Mouse (Mus musculus): Measurements from ENCODE around the gene Grid2. TPM values are rescaled to one million over a fixed set of nuclear protein-coding genes. Genes with fewer than 3 reads are reported as not detected.

Gene Grid2
- polyA plus RNA-seq, 1 experiment = 0.04 TPM

DNA sequence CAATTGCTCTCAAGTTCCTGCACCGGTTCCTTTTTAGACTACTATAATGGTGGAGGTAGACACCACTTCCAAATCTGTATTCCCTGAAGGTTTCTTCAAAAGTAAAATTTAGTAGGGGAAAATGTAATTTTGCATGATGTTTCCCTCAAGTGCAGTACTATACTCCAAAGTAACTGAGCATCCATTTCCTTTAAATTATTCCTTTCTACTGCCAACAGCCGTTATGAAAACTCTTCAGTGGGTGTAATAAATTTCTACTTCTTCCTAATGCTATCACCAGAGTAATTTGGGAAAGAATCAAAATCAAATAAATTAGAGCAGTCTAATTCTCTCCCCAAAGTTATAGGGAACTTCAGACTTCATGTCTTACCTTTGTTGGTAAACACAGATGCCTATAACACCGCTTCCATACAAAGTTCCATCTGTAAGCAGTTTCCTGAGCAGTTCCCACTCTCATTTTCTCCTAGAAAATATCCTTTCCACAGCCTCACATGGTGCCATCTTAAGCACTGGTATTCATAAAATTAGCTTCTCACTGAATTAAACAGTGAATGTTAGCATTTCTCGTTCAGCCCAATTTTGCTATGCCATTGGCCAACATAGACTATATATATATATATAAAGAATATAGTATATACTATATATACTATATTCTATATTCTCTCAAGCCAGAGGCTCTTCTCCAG lies 1142.9 kb downstream of the Grid2 start:
- 89% methylated on average over 4 of the region's 4 CpGs for WGBS
- H3K4me1 ChIP-seq (replicated peaks; ENCODE audit: control insufficient read depth, insufficient read depth, low read length) = no peaks in the 10 kb centered on the region
- no peak overlapping the region for H3K27ac ChIP-seq (ENCODE audit: control insufficient read depth, insufficient read depth, low read length)
- no peaks in the 10 kb centered on the region for H3K36me3 ChIP-seq (ENCODE audit: control insufficient read depth, insufficient read depth, low read length)
- no peak for DNase-seq
- H3K27me3 ChIP-seq (ENCODE audit: control insufficient read depth, insufficient read depth, low read length) = no peaks in the 10 kb centered on the region
- no peak overlapping the region for H3K4me3 ChIP-seq (ENCODE audit: control insufficient read depth, insufficient read depth, low read length)
- no peak for TF ChIP-seq POLR2A (IDR thresholded peaks at IDR 0.05; ENCODE audit: control insufficient read depth, extremely low read depth, insufficient read depth, low read length, poor library complexity)
- TF ChIP-seq CTCF (IDR thresholded peaks at IDR 0.05; ENCODE audit: borderline replicate concordance, control insufficient read depth, extremely low read depth, insufficient read depth, low read length, poor library complexity) = no peak

DNA sequence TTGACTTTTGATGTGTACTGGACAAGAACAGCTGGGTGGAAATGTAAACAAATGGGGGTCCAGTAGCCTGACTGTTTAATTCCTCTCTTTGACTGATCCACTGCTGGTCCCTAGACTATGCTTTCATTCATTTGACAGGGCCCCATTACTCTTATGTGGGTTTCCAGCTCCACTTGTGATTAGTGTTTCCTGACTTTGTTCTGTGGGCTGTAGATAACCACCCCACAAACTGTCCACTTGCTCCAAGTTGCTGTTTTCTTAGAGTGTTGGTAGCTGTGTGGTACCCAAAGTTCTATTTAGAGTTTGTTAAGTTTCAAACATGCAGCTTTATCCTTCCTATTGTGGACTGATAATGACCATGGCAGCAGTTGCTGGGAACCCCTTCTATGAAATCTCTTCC lies 1172.0 kb downstream of the Grid2 start:
- TF ChIP-seq POLR2A (IDR thresholded peaks at IDR 0.05; ENCODE audit: control insufficient read depth, extremely low read depth, insufficient read depth, low read length, poor library complexity) = no peak
- no peak for TF ChIP-seq CTCF (IDR thresholded peaks at IDR 0.05; ENCODE audit: borderline replicate concordance, control insufficient read depth, extremely low read depth, insufficient read depth, low read length, poor library complexity)
- DNase-seq = no peak
- no peaks in the 10 kb centered on the region for H3K36me3 ChIP-seq (ENCODE audit: control insufficient read depth, insufficient read depth, low read length)
- H3K4me1 ChIP-seq (replicated peaks; ENCODE audit: control insufficient read depth, insufficient read depth, low read length) = no peaks in the 10 kb centered on the region
- no peak overlapping the region for H3K27ac ChIP-seq (ENCODE audit: control insufficient read depth, insufficient read depth, low read length)
- H3K4me3 ChIP-seq (ENCODE audit: control insufficient read depth, insufficient read depth, low read length) = no peak overlapping the region
- H3K27me3 ChIP-seq (ENCODE audit: control insufficient read depth, insufficient read depth, low read length) = no peaks in the 10 kb centered on the region

DNA sequence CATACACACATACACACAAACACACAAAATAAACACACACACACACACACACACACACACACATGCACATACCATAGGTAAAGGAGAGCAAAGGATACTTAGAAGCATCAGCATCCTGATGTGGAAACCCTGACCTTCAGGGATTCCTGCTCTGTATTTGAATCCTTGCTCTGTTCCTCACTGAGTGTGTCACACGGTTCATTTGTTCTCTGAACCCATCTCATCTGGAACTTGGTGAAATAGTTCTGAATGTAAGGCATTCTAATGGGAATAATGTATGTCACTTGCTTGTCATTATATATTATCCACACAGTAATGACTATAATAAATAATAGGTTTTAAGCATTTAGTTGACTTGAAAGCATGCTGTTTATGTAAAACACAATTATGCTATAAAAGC lies 1173.2 kb downstream of the Grid2 start:
- 80% methylated on average over 1 of the region's 1 CpGs for WGBS
- no peak for DNase-seq
- TF ChIP-seq CTCF (IDR thresholded peaks at IDR 0.05; ENCODE audit: borderline replicate concordance, control insufficient read depth, extremely low read depth, insufficient read depth, low read length, poor library complexity) = no peak
- no peak for TF ChIP-seq POLR2A (IDR thresholded peaks at IDR 0.05; ENCODE audit: control insufficient read depth, extremely low read depth, insufficient read depth, low read length, poor library complexity)

DNA sequence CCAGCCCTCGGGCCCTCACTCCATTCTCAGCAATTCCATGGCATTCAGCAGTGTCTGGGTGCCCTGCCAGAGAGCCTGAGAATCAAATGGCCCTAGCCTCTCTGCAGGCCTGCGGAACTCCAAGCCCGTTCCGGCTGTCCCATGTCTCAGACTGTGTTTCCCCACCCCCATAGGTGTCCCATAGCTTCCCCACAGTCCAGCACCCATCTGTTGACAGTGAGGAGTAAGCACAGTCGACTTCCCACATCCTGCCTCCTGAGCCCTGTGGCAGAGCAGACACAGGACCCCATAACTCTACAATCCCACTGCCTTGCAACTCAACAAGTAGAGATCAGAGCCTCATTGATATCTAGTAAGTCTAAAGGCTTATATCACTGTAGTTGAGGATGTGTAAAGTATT lies 1192.5 kb downstream of the Grid2 start:
- no peak for DNase-seq
- H3K4me3 ChIP-seq (ENCODE audit: control insufficient read depth, insufficient read depth, low read length) = no peak overlapping the region
- no peak overlapping the region for H3K27ac ChIP-seq (ENCODE audit: control insufficient read depth, insufficient read depth, low read length)
- WGBS = 81% methylated on average over 5 of the region's 5 CpGs
- no peak for TF ChIP-seq POLR2A (IDR thresholded peaks at IDR 0.05; ENCODE audit: control insufficient read depth, extremely low read depth, insufficient read depth, low read length, poor library complexity)
- TF ChIP-seq CTCF (IDR thresholded peaks at IDR 0.05; ENCODE audit: borderline replicate concordance, control insufficient read depth, extremely low read depth, insufficient read depth, low read length, poor library complexity) = no peak
- H3K4me1 ChIP-seq (replicated peaks; ENCODE audit: control insufficient read depth, insufficient read depth, low read length) = no peaks in the 10 kb centered on the region
- no peaks in the 10 kb centered on the region for H3K27me3 ChIP-seq (ENCODE audit: control insufficient read depth, insufficient read depth, low read length)
- no peaks in the 10 kb centered on the region for H3K36me3 ChIP-seq (ENCODE audit: control insufficient read depth, insufficient read depth, low read length)

More for the DNA sequence above, 1173.2 kb downstream of the Grid2 start:
- Histone ChIP-seq H3K36me3 (ENCODE audit: control insufficient read depth, insufficient read depth, low read length) (no peaks in the 10 kb centered on the region), H3K27ac (ENCODE audit: control insufficient read depth, insufficient read depth, low read length) (no peak overlapping the region), H3K27me3 (ENCODE audit: control insufficient read depth, insufficient read depth, low read length) (no peaks in the 10 kb centered on the region), H3K4me1 (replicated peaks; ENCODE audit: control insufficient read depth, insufficient read depth, low read length) (no peaks in the 10 kb centered on the region), H3K4me3 (ENCODE audit: control insufficient read depth, insufficient read depth, low read length) (no peak overlapping the region)

DNA sequence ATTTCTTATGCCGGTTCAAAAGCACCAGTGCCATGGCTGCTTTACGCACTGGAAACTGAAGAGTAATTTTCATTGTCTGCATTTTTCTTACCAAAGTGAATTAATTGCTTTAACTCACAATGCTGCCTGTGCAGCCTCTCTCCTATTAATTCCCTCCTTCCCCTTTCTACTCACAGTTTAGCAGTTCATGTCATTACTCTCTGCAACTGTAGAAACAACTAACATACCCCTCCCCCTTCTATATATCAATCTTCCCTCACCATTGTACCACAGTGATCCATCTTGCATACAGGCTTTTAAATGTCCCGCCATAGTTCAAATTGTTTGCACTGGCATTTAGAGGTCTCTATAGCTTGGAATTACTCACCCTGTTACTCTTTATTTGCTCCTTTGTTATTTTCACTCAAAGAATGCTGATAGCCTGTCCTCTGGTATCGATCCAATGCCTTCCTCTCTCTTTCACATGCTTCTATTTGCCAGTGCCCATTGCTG lies 1193.2 kb downstream of the Grid2 start:
- WGBS = 88% methylated on average over 4 of the region's 4 CpGs
- DNase-seq = no peak
- Histone ChIP-seq H3K4me3 (ENCODE audit: control insufficient read depth, insufficient read depth, low read length) (no peak overlapping the region), H3K36me3 (ENCODE audit: control insufficient read depth, insufficient read depth, low read length) (no peaks in the 10 kb centered on the region), H3K4me1 (replicated peaks; ENCODE audit: control insufficient read depth, insufficient read depth, low read length) (no peaks in the 10 kb centered on the region), H3K27ac (ENCODE audit: control insufficient read depth, insufficient read depth, low read length) (no peak overlapping the region), H3K27me3 (ENCODE audit: control insufficient read depth, insufficient read depth, low read length) (no peaks in the 10 kb centered on the region)
- TF ChIP-seq POLR2A (IDR thresholded peaks at IDR 0.05; ENCODE audit: control insufficient read depth, extremely low read depth, insufficient read depth, low read length, poor library complexity) (no peak), CTCF (IDR thresholded peaks at IDR 0.05; ENCODE audit: borderline replicate concordance, control insufficient read depth, extremely low read depth, insufficient read depth, low read length, poor library complexity) (no peak)

DNA sequence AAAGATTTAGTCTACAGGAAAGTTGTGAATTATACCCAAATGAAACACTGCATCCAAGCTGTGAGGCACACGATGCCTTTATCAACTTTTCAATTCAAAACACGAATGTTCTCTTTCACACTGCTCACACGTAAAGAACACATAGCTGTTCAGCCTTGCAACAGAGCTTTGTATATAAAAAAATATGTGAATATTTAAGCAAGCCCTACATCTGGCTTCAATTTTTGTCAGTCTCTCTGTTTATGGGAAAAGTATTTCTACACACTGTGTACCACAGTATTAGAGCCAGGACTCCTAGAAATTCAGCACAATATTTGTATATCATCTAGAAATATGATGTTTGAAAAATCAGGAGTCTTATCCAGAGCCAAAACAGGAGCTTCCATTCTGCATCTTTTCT lies 1195.1 kb downstream of the Grid2 start:
- H3K36me3 ChIP-seq (ENCODE audit: control insufficient read depth, insufficient read depth, low read length) = no peaks in the 10 kb centered on the region
- no peak for DNase-seq
- no peaks in the 10 kb centered on the region for H3K27me3 ChIP-seq (ENCODE audit: control insufficient read depth, insufficient read depth, low read length)
- H3K27ac ChIP-seq (ENCODE audit: control insufficient read depth, insufficient read depth, low read length) = no peak overlapping the region
- H3K4me3 ChIP-seq (ENCODE audit: control insufficient read depth, insufficient read depth, low read length) = no peak overlapping the region
- no peaks in the 10 kb centered on the region for H3K4me1 ChIP-seq (replicated peaks; ENCODE audit: control insufficient read depth, insufficient read depth, low read length)
- WGBS = 93% methylated on average over 3 of the region's 3 CpGs
- no peak for TF ChIP-seq CTCF (IDR thresholded peaks at IDR 0.05; ENCODE audit: borderline replicate concordance, control insufficient read depth, extremely low read depth, insufficient read depth, low read length, poor library complexity)
- no peak for TF ChIP-seq POLR2A (IDR thresholded peaks at IDR 0.05; ENCODE audit: control insufficient read depth, extremely low read depth, insufficient read depth, low read length, poor library complexity)
